Mouse (Mus musculus): ENCODE data around the gene Rtl8c.
"Not testable (repeated sequence)": the region's sequence is repeated elsewhere in the genome, so short reads cannot be mapped to it uniquely, and the experiment has no call there.

DNA sequence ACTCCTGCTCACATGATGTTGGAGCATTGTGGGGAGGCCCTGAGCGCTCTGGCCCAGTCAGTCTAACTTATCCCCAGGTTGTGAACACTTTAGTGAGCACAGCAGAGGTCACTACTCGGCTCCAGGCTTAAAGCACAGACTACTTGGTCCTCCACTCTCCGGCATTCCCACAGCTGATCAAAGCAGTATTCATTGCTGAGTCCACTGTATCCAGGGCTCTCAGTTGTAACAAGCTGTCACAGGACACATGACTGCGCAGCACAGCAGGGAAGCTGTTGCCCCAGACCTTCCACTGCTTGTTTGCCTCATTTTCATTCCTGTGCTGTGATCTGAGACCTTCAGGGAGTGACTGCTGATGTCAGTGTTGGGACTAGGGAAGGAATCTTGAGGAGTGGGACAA is 24.4 kb upstream of the Rtl8c start:
- TF ChIP-seq GATA1 (IDR thresholded peaks at IDR 0.05; ENCODE audit: borderline replicate concordance, low read length); FLI1 (IDR thresholded peaks at IDR 0.05; ENCODE audit: low read length): not testable (repeated sequence)
